Mouse (Mus musculus): ENCODE measurements around the gene Agpat2. TPM values are rescaled to one million over a fixed set of nuclear protein-coding genes. Genes with fewer than 3 reads are reported as not detected.
A peak's percentile ranks its signal among the peaks of the same experiment; 100 is the strongest.

Gene Agpat2
- polyA plus RNA-seq, 1 experiment from 2014 or later, result 215 TPM

DNA sequence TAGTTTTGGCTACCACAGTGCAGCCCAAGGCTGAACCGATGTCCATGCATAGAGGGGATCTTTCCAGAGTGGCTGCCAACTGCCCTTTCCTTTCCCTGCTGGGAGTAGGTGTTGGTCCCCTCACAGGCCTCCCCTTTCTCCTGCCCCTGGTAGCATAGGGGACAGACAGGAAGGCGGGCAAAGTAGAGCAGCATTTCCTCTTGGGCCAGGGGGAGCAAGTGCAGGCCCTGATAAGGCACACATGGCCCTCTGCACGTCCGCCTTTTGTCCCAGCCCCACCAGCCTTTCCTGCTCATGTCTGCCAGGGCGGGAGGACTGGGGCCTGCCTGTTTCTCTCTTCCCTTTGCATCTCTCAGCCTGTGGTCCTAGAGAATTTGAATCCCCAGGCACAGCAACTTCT lies 32.4 kb downstream of the Agpat2 start:
- Histone ChIP-seq H3K36me3 (replicated peaks; ENCODE audit: insufficient read depth, low read length) (no peaks in the 10 kb centered on the region), H3K9me3 (ENCODE audit: low read length) (no peaks in the 10 kb centered on the region), H3K27ac (ENCODE audit: low read depth) (peak overlapping the region; percentile 70), H3K4me1 (ENCODE audit: insufficient read depth) (peaks cover 22% of the 10 kb centered on the region; the same call in 1 of the 2 replicates), H3K27me3 (ENCODE audit: insufficient read depth, low read length) (no peaks in the 10 kb centered on the region), H3K4me2 (ENCODE audit: low read depth, low read length) (0 out of 2 replicates have a peak overlapping the region, but pooled peaks have one; percentile 18), H3K9ac (replicated peaks) (no peak overlapping the region), H3K4me3 (ENCODE audit: low read depth, low read length) (no peak overlapping the region)
- DNase-seq (no peak), ATAC-seq (peak; percentile 56)
- WGBS (ENCODE audit: insufficient replicate concordance), result 28% methylated on average over 5 of the region's 5 CpGs
- TF ChIP-seq EP300 (IDR thresholded peaks at IDR 0.05; ENCODE audit: low read depth), result peak; percentile 53
- TF ChIP-seq CTCF (IDR thresholded peaks at IDR 0.05; ENCODE audit: low read depth), result no peak

DNA sequence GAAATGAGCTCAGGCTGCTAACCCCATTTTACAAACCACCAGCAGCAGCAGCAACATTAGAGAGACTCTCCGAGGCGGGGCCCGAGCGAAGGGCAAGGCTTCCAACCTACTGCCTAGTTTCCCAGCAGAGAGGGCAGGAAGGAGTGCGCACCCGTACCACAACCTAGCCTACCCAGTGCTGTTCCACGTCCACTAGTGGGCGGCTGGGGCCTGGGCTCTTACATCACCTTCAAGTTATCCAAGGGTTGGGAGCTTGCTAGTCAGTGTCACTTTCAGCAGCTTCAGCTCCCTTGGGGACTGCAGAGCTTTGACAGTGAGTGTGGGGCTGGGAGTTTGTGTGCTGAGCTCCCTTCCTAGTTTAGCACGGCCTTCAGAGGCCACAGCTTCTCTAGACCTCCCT lies 32.8 kb downstream of the Agpat2 start:
- Histone ChIP-seq H3K9ac (replicated peaks) (no peak overlapping the region), H3K27me3 (ENCODE audit: insufficient read depth, low read length) (no peaks in the 10 kb centered on the region), H3K9me3 (ENCODE audit: low read length) (no peaks in the 10 kb centered on the region), H3K27ac (ENCODE audit: low read depth) (peak overlapping the region; percentile 70), H3K36me3 (replicated peaks; ENCODE audit: insufficient read depth, low read length) (no peaks in the 10 kb centered on the region), H3K4me2 (ENCODE audit: low read depth, low read length) (0 out of 2 replicates have a peak overlapping the region, but pooled peaks have one; percentile 18), H3K4me3 (ENCODE audit: low read depth, low read length) (no peak overlapping the region), H3K4me1 (ENCODE audit: insufficient read depth) (peaks cover 22% of the 10 kb centered on the region; the same call in 1 of the 2 replicates)
- 42% methylated on average over 9 of the region's 9 CpGs for WGBS (ENCODE audit: insufficient replicate concordance)
- DNase-seq, result no peak
- TF ChIP-seq CTCF (IDR thresholded peaks at IDR 0.05; ENCODE audit: low read depth), result peak; percentile 19; the same call in 1 of the 2 replicates
- TF ChIP-seq EP300 (IDR thresholded peaks at IDR 0.05; ENCODE audit: low read depth), result no peak
- peak; percentile 39; the same call in 1 of the 2 replicates for ATAC-seq

DNA sequence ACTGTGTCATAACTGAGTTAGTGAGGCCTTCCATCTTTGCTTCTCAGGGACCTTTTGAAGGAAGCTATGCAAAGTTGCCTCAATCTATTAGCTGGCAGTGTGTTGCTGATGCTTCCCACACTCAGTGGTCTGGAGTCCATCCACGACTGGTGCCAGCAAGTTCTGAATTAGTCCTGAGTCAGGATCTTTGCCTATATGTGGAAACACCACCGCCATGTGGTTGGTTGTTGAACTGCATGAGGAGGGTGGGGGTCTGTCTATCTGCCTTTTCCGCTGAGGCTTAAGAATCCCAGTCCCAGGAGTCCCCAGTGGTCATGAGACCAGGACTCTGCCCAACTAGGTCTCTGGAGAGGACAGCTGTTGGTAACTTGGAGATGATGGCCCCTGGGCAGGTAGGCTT lies 34.2 kb downstream of the Agpat2 start:
- DNase-seq, result peak; percentile 72

DNA sequence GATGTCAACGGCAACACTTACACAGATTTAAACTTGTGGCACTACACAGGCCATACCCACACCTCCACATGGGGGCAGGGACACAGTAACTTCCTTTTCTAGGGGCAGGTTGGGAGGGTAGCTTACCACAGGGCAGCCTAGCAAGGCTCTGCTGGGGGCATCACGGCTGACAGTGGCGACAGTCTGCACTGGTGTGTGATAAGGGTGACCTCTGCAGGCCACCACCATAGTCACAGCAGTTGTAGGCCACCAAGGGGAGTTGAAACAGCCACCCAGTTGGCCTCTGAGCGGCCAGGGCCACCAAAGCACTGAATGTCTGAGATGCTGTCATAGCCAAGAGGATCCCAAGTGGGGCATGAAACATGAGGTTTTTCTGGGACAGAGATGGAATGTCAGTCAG lies 38.0 kb downstream of the Agpat2 start:
- peak; percentile 75 for DNase-seq
- Histone ChIP-seq H3K4me2 (ENCODE audit: low read depth, low read length) (no peak overlapping the region), H3K4me1 (ENCODE audit: insufficient read depth) (peaks cover 12% of the 10 kb centered on the region; the same call in 1 of the 2 replicates), H3K27ac (ENCODE audit: low read depth) (no peak overlapping the region), H3K36me3 (replicated peaks; ENCODE audit: insufficient read depth, low read length) (no peaks in the 10 kb centered on the region), H3K9ac (replicated peaks) (no peak overlapping the region), H3K4me3 (ENCODE audit: low read depth, low read length) (no peak overlapping the region), H3K9me3 (ENCODE audit: low read length) (no peaks in the 10 kb centered on the region), H3K27me3 (ENCODE audit: insufficient read depth, low read length) (no peaks in the 10 kb centered on the region)
- WGBS (ENCODE audit: insufficient replicate concordance), result 11% methylated on average over 4 of the region's 4 CpGs
- ATAC-seq, result peak; percentile 67; the same call in 1 of the 2 replicates
- TF ChIP-seq EP300 (IDR thresholded peaks at IDR 0.05; ENCODE audit: low read depth), result no peak
- TF ChIP-seq CTCF (IDR thresholded peaks at IDR 0.05; ENCODE audit: low read depth), result peak; percentile 88

More for the DNA sequence above, 34.2 kb downstream of the Agpat2 start:
- no peaks in the 10 kb centered on the region for H3K27me3 ChIP-seq (ENCODE audit: insufficient read depth, low read length)
- H3K27ac ChIP-seq (ENCODE audit: low read depth), result peak overlapping the region; percentile 45; the same call in 1 of the 2 replicates
- no peaks in the 10 kb centered on the region for H3K36me3 ChIP-seq (replicated peaks; ENCODE audit: insufficient read depth, low read length)
- peaks cover 22% of the 10 kb centered on the region; the same call in 1 of the 2 replicates for H3K4me1 ChIP-seq (ENCODE audit: insufficient read depth)
- peak; percentile 13; the same call in 1 of the 2 replicates for ATAC-seq
- no peak overlapping the region for H3K9ac ChIP-seq (replicated peaks)
- 17% methylated on average over 3 of the region's 3 CpGs for WGBS (ENCODE audit: insufficient replicate concordance)
- TF ChIP-seq CTCF (IDR thresholded peaks at IDR 0.05; ENCODE audit: low read depth) (peak; percentile 82), EP300 (IDR thresholded peaks at IDR 0.05; ENCODE audit: low read depth) (no peak)
- H3K4me3 ChIP-seq (ENCODE audit: low read depth, low read length), result no peak overlapping the region
- no peak overlapping the region for H3K4me2 ChIP-seq (ENCODE audit: low read depth, low read length)
- no peaks in the 10 kb centered on the region for H3K9me3 ChIP-seq (ENCODE audit: low read length)

DNA sequence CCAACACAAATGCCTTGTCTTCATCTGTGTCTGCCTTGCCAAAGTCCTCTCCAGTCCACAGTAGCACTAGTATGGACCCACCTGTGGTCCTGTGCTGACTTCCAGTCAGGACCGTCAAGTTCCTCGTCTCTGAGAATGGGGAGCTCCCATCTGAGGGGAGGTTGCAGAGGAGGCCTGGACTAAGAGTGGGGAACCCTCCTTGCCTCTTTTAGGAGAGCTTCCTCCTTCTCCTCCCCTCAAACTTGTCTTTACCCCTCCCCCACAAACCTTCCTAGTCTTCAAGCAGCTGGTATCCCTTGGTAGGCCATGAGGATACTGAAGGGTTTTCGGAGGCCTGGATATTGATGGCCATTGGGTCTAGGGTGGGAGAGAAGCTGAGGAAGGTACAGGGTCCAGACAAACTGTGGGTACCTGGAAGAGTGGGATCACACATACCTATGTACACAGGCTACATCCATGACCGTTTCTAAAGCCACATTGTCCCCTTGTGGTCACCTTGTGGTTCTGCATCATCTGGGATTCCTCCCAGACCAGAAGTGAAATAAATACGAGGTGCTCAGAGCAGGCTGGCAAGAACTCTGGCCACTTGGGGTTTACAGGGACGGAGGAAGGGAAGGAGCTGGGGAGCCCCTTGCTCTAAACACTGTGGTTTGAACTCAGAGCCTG lies 42.7 kb downstream of the Agpat2 start:
- Histone ChIP-seq H3K9me3 (ENCODE audit: low read length) (no peaks in the 10 kb centered on the region), H3K4me3 (ENCODE audit: low read depth, low read length) (no peak overlapping the region), H3K9ac (replicated peaks) (no peak overlapping the region; the same call in 1 of the 2 replicates), H3K27ac (ENCODE audit: low read depth) (no peak overlapping the region), H3K36me3 (replicated peaks; ENCODE audit: insufficient read depth, low read length) (no peaks in the 10 kb centered on the region), H3K4me2 (ENCODE audit: low read depth, low read length) (no peak overlapping the region), H3K4me1 (ENCODE audit: insufficient read depth) (peaks cover 13% of the 10 kb centered on the region), H3K27me3 (ENCODE audit: insufficient read depth, low read length) (no peaks in the 10 kb centered on the region)
- DNase-seq (no peak), ATAC-seq (peak; percentile 66)
- WGBS (ENCODE audit: insufficient replicate concordance), result 27% methylated on average over 6 of the region's 6 CpGs
- TF ChIP-seq CTCF (IDR thresholded peaks at IDR 0.05; ENCODE audit: low read depth), result peak; percentile 99
- no peak for TF ChIP-seq EP300 (IDR thresholded peaks at IDR 0.05; ENCODE audit: low read depth)

DNA sequence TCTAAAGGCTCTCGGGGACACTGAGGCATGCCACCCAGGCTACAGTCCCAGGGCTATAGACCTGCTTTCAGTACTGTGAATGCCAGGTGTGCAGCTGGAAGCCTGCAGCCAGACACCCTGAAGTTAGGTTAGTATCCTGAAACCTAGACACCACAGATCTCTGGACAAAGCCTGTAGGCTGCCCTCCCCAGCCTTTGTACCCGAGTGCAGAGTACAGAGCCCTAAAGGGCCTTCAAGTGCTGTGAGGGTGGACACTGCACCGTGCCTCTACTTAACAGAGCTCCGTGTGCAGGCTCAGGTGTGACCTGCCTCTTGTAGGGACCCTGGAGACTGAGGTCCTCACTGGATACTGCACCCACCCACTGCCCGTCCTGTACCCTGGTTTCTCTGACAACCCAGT lies 43.7 kb downstream of the Agpat2 start:
- H3K9me3 ChIP-seq (ENCODE audit: low read length), result no peaks in the 10 kb centered on the region
- no peak overlapping the region for H3K4me3 ChIP-seq (ENCODE audit: low read depth, low read length)
- ATAC-seq, result no peak
- H3K27ac ChIP-seq (ENCODE audit: low read depth), result no peak overlapping the region
- no peak for TF ChIP-seq CTCF (IDR thresholded peaks at IDR 0.05; ENCODE audit: low read depth)
- TF ChIP-seq EP300 (IDR thresholded peaks at IDR 0.05; ENCODE audit: low read depth), result no peak
- peaks cover 21% of the 10 kb centered on the region for H3K4me1 ChIP-seq (ENCODE audit: insufficient read depth)
- WGBS (ENCODE audit: insufficient replicate concordance), result 60% methylated on average over 5 of the region's 5 CpGs
- no peaks in the 10 kb centered on the region for H3K36me3 ChIP-seq (replicated peaks; ENCODE audit: insufficient read depth, low read length)
- H3K4me2 ChIP-seq (ENCODE audit: low read depth, low read length), result no peak overlapping the region
- H3K27me3 ChIP-seq (ENCODE audit: insufficient read depth, low read length), result no peaks in the 10 kb centered on the region
- no peak for DNase-seq
- H3K9ac ChIP-seq (replicated peaks), result no peak overlapping the region
